8 mouse cellular contexts compared by ENCODE assay signal in genomic region chr4:126058997-126059362, GRCm38 (mm10). TPM values are rescaled to one million over a fixed set of nuclear protein-coding genes. Genes with fewer than 3 reads are reported as not detected.
DNase-seq lines count a peak whose midpoint lies in the region; ATAC-seq and TF ChIP-seq lines count a peak whose summit lies in the region.

No protein-coding gene starts in this region.

- in situ Hi-C loops in CH12.LX (cut with MboI; ENCODE audit: low pct_ligation_motif_present, low pct_unique_long_range_greater_than_20kb, low sequenced_read_pairs): no loop called here

- H3K4me2 ChIP-seq in CH12.LX (ENCODE audit: insufficient read depth, low read depth, poor library complexity, severe bottlenecking): peak overlapping the region; percentile 74
- H3K4me2 ChIP-seq in limb, embryonic 11.5 days (ENCODE audit: low read depth, severe bottlenecking): peak overlapping the region; percentile 71

- H3K79me2 ChIP-seq in CH12.LX (replicated peaks; ENCODE audit: control insufficient read depth, extremely low read depth, insufficient read depth, poor library complexity, severe bottlenecking): no peaks in the 10 kb centered on the region

- intact Hi-C loops in gastrocnemius, adult 2 months (cut with DNase I): no loop called here
- intact Hi-C loops in gastrocnemius, postnatal 36 days (cut with DNase I): no loop called here

- TF ChIP-seq RAD21 in CH12.LX (IDR thresholded peaks at IDR 0.05; ENCODE audit: low read depth, low read length): no peak

- peaks cover 15 to 25% of the 10 kb centered on the region in 2 experiments for H3K36me3 ChIP-seq in CH12.LX (replicated peaks in 1 of 2; ENCODE audit: control insufficient read depth in 1 of 2, insufficient read depth in 1 of 2, low read length in 1 of 2)
- H3K36me3 ChIP-seq in limb, embryonic 11.5 days (ENCODE audit: control insufficient read depth, insufficient read depth, low read length): peaks cover 3% of the 10 kb centered on the region; the same call in 1 of the 2 replicates

- TF ChIP-seq CTCF in gastrocnemius, adult 2 months (IDR thresholded peaks at IDR 0.05): no peak
- TF ChIP-seq CTCF in CH12.LX (conservative IDR thresholded peaks at IDR 0.05 in 1 of 2, IDR thresholded peaks at IDR 0.05 in 1 of 2; ENCODE audit: low read depth in 2 of 2, low read length in 2 of 2): no peak

- dilution Hi-C loops in CH12.LX (cut with MboI; ENCODE audit: extremely low pct_ligation_motif_present, extremely low pct_unique_long_range_greater_than_20kb, low sequenced_read_pairs): no loop called here

- DNase-seq in gastrocnemius, adult 2 months: no peak
- DNase-seq in gastrocnemius, postnatal 36 days: no peak
- DNase-seq in CH12.LX (ENCODE audit: extremely low read depth): no peak
- peak; percentile 47 for DNase-seq in frontal cortex, postnatal 10 days (ENCODE audit: low spot score in 2 of 2)
- no peak for DNase-seq in limb, embryonic 11.5 days (ENCODE audit: low spot score)
- peak; percentile 28 for DNase-seq in right cerebral cortex, postnatal 14 days
- DNase-seq in gastrocnemius, postnatal 10 days: no peak
- no peak for DNase-seq in urinary bladder, adult 18-20 months (ENCODE audit: low spot score in 2 of 2)

- H3K4me1 ChIP-seq in CH12.LX (ENCODE audit: control insufficient read depth in 1 of 2, insufficient read depth in 2 of 2): peaks cover 2 to 19% of the 10 kb centered on the region in 2 experiments; a peak in 3 of 4 replicates
- H3K4me1 ChIP-seq in limb, embryonic 11.5 days (ENCODE audit: control insufficient read depth, insufficient read depth, low read length): peaks cover 3% of the 10 kb centered on the region; the same call in 1 of the 2 replicates

- 43% methylated on average over 9 of the region's 9 CpGs for WGBS in limb, embryonic 11.5 days

- H3K4me3 ChIP-seq in gastrocnemius, adult 2 months: peak overlapping the region; percentile 73
- H3K4me3 ChIP-seq in CH12.LX (replicated peaks in 1 of 3; ENCODE audit: low read depth in 2 of 3, low read length in 2 of 3, poor library complexity in 1 of 3): peak overlapping the region; percentile 62 to 80 (median 77)
- H3K4me3 ChIP-seq in limb, embryonic 11.5 days (ENCODE audit: low read depth, low read length): peak overlapping the region; percentile 67

- peak overlapping the region; percentile 64; the same call in 1 of the 2 replicates for H3K9ac ChIP-seq in CH12.LX (ENCODE audit: insufficient read depth, low read depth)
- H3K9ac ChIP-seq in limb, embryonic 11.5 days (ENCODE audit: low read length): peak overlapping the region; percentile 51

- peak overlapping the region; percentile 54; the same call in 1 of the 2 replicates for H3K27ac ChIP-seq in gastrocnemius, adult 2 months
- H3K27ac ChIP-seq in CH12.LX (ENCODE audit: insufficient read depth, low read depth): no peak overlapping the region
- no peak overlapping the region for H3K27ac ChIP-seq in limb, embryonic 11.5 days (replicated peaks; ENCODE audit: low read depth, low read length)

- no peak for ATAC-seq in limb, embryonic 11.5 days (ENCODE audit: insufficient number of reproducible peaks, low FRiP score, low TSS enrichment, low read depth)

- TF ChIP-seq EP300 in CH12.LX (IDR thresholded peaks at IDR 0.05; ENCODE audit: low read length): no peak

- no peak for TF ChIP-seq POLR2A in CH12.LX (IDR thresholded peaks at IDR 0.05; ENCODE audit: low read depth, low read length)

- no peaks in the 10 kb centered on the region for H3K27me3 ChIP-seq in CH12.LX (replicated peaks)
- no peaks in the 10 kb centered on the region for H3K27me3 ChIP-seq in limb, embryonic 11.5 days (ENCODE audit: control insufficient read depth, insufficient read depth, low read length)

- no peaks in the 10 kb centered on the region for H3K9me3 ChIP-seq in CH12.LX (replicated peaks; ENCODE audit: low read length)
- no peaks in the 10 kb centered on the region for H3K9me3 ChIP-seq in limb, embryonic 11.5 days (ENCODE audit: control insufficient read depth, low read length)

TF ChIP-seq in CH12.LX, 34 proteins besides CTCF, POLR2A, EP300 and RAD21:
- TF ChIP-seq JUN (IDR thresholded peaks at IDR 0.05; ENCODE audit: insufficient read depth, low read depth, low read length) (no peak), SMC3 (IDR thresholded peaks at IDR 0.05; ENCODE audit: low read depth, low read length) (no peak), MAZ (IDR thresholded peaks at IDR 0.05; ENCODE audit: low read depth, low read length) (no peak), HCFC1 (IDR thresholded peaks at IDR 0.05; ENCODE audit: low read depth, low read length) (no peak), PAX5 (IDR thresholded peaks at IDR 0.05; ENCODE audit: low read length) (no peak), ZC3H11A (IDR thresholded peaks at IDR 0.05; ENCODE audit: low read depth, low read length) (no peak), KAT2A (IDR thresholded peaks at IDR 0.05; ENCODE audit: insufficient replicate concordance, low read length) (no peak), MAFK (IDR thresholded peaks at IDR 0.05; ENCODE audit: insufficient replicate concordance, low read length) (no peak), MXI1 (IDR thresholded peaks at IDR 0.05; ENCODE audit: low read depth, low read length) (no peak), JUND (conservative IDR thresholded peaks at IDR 0.05; ENCODE audit: low read depth, low read length) (no peak), ZKSCAN1 (IDR thresholded peaks at IDR 0.05; ENCODE audit: borderline replicate concordance, low read depth, low read length) (no peak), CHD2 (IDR thresholded peaks at IDR 0.05; ENCODE audit: low read length) (no peak), ZMIZ1 (IDR thresholded peaks at IDR 0.05; ENCODE audit: low read depth, low read length) (no peak), IRF4 (IDR thresholded peaks at IDR 0.05; ENCODE audit: low read depth, low read length) (no peak), USF1 (IDR thresholded peaks at IDR 0.05; ENCODE audit: low read depth, low read length) (no peak), BHLHE40 (IDR thresholded peaks at IDR 0.05; ENCODE audit: low read depth, low read length) (no peak), ETS1 (conservative IDR thresholded peaks at IDR 0.05; ENCODE audit: low read depth, low read length) (no peak), TBP (conservative IDR thresholded peaks at IDR 0.05; ENCODE audit: low read depth, low read length) (no peak)

RNA-seq across cellular contexts. Expression of gene Oscp1, which starts 0.6 kb away (rescaled TPM):
- total RNA-seq in gastrocnemius, adult 2 months (2021): 1 to 10 TPM; 2.3 to 3.7 TPM
- total RNA-seq in gastrocnemius, postnatal 36 days (2021): 1 to 10 TPM; 1.2 to 2.5 TPM
- total RNA-seq in CH12.LX (2012; rRNA removed): 6.7 and 8.3 TPM in 2 replicates
- total RNA-seq in CH12.LX (2014; rRNA removed): 3.9 and 5.8 TPM in 2 replicates
- 5.0 and 6.0 TPM in 2 replicates for polyA plus RNA-seq in CH12.LX (2012; ENCODE audit: insufficient read length, low read depth)
- 20.1 and 21.4 TPM in 2 replicates for polyA plus RNA-seq in limb, embryonic 11.5 days (2014; fragmentation: Nextera tagmentation; extraction: Ambion mirVana)
- total RNA-seq in gastrocnemius, postnatal 10 days (2021): 1 to 10 TPM; 2.9 to 3.5 TPM

RNA-seq across cellular contexts. Expression of gene Mrps15, which starts 12.3 kb away (rescaled TPM):
- 10 to 100 TPM; 72.3 to 86.8 TPM for total RNA-seq in gastrocnemius, adult 2 months (2021)
- total RNA-seq in gastrocnemius, postnatal 36 days (2021): 10 to 100 TPM; 69.8 to 74.3 TPM
- total RNA-seq in CH12.LX (2012; rRNA removed): 89.6 and 91.3 TPM in 2 replicates
- total RNA-seq in CH12.LX (2014; rRNA removed): 99.6 and 102 TPM in 2 replicates
- polyA plus RNA-seq in CH12.LX (2012; ENCODE audit: insufficient read length, low read depth): 101 and 113 TPM in 2 replicates
- 156 and 160 TPM in 2 replicates for polyA plus RNA-seq in limb, embryonic 11.5 days (2014; fragmentation: Nextera tagmentation; extraction: Ambion mirVana)
- 10 to 100 TPM; 59.0 to 61.2 TPM for total RNA-seq in gastrocnemius, postnatal 10 days (2021)

RNA-seq across cellular contexts. Expression of gene Csf3r, which starts 34.6 kb away (rescaled TPM):
- under 1 TPM; 0.17 to 0.26 TPM for total RNA-seq in gastrocnemius, adult 2 months (2021)
- total RNA-seq in gastrocnemius, postnatal 36 days (2021): under 1 TPM; 0.30 to 0.41 TPM
- not detected in 2 replicates for total RNA-seq in CH12.LX (2012; rRNA removed)
- not detected in 2 replicates for total RNA-seq in CH12.LX (2014; rRNA removed)
- not detected in 2 replicates for polyA plus RNA-seq in CH12.LX (2012; ENCODE audit: insufficient read length, low read depth)
- 0.20 and 0.40 TPM in 2 replicates for polyA plus RNA-seq in limb, embryonic 11.5 days (2014; fragmentation: Nextera tagmentation; extraction: Ambion mirVana)
- 1 to 10 TPM in 1 of 2 experiments, not detected in 1; 1.1 TPM for total RNA-seq in gastrocnemius, postnatal 10 days (2021)

RNA-seq across cellular contexts. Expression of gene Lsm10, which starts 37.4 kb away (rescaled TPM):
- 1 to 10 TPM; 7.3 to 7.4 TPM for total RNA-seq in gastrocnemius, adult 2 months (2021)
- total RNA-seq in gastrocnemius, postnatal 36 days (2021): 1 to 10 TPM; 5.8 to 7.6 TPM
- total RNA-seq in CH12.LX (2012; rRNA removed): 48.4 and 52.1 TPM in 2 replicates
- total RNA-seq in CH12.LX (2014; rRNA removed): 54.1 and 63.9 TPM in 2 replicates
- polyA plus RNA-seq in CH12.LX (2012; ENCODE audit: insufficient read length, low read depth): 38.1 and 49.2 TPM in 2 replicates
- 39.0 and 44.8 TPM in 2 replicates for polyA plus RNA-seq in limb, embryonic 11.5 days (2014; fragmentation: Nextera tagmentation; extraction: Ambion mirVana)
- 10 to 100 TPM in 1 of 2 experiments, 1 to 10 TPM in 1; 8.0 to 10.8 TPM for total RNA-seq in gastrocnemius, postnatal 10 days (2021)

RNA-seq across cellular contexts. Expression of gene Stk40, which starts 44.8 kb away (rescaled TPM):
- 100 to 1,000 TPM; 102 to 108 TPM for total RNA-seq in gastrocnemius, adult 2 months (2021)
- total RNA-seq in gastrocnemius, postnatal 36 days (2021): 10 to 100 TPM; 74.6 to 80.1 TPM
- total RNA-seq in CH12.LX (2012; rRNA removed): 12.0 and 16.4 TPM in 2 replicates
- 6.4 and 8.6 TPM in 2 replicates for total RNA-seq in CH12.LX (2014; rRNA removed)
- polyA plus RNA-seq in CH12.LX (2012; ENCODE audit: insufficient read length, low read depth): 30.4 and 33.0 TPM in 2 replicates
- polyA plus RNA-seq in limb, embryonic 11.5 days (2014; fragmentation: Nextera tagmentation; extraction: Ambion mirVana): 27.8 and 30.4 TPM in 2 replicates
- 10 to 100 TPM; 28.8 to 39.5 TPM for total RNA-seq in gastrocnemius, postnatal 10 days (2021)

Comparison
In these comparisons a context has a peak if more than half of its experiments do, and no peak if none do; other contexts are left out.
1. DNase-seq: peak in frontal cortex, postnatal 10 days (2 of 2) and right cerebral cortex, postnatal 14 days (single experiment); none in gastrocnemius, adult 2 months (single experiment), gastrocnemius, postnatal 36 days (0 of 2), CH12.LX (single experiment), limb, embryonic 11.5 days (single experiment), gastrocnemius, postnatal 10 days (single experiment) and urinary bladder, adult 18-20 months (0 of 2).
2. Peak in every context shown above with its lines, with median percentiles within 50 percentile points of each other: H3K4me3 ChIP-seq.